Mouse (Mus musculus): ENCODE results near the gene Rps6ka1.

DNA sequence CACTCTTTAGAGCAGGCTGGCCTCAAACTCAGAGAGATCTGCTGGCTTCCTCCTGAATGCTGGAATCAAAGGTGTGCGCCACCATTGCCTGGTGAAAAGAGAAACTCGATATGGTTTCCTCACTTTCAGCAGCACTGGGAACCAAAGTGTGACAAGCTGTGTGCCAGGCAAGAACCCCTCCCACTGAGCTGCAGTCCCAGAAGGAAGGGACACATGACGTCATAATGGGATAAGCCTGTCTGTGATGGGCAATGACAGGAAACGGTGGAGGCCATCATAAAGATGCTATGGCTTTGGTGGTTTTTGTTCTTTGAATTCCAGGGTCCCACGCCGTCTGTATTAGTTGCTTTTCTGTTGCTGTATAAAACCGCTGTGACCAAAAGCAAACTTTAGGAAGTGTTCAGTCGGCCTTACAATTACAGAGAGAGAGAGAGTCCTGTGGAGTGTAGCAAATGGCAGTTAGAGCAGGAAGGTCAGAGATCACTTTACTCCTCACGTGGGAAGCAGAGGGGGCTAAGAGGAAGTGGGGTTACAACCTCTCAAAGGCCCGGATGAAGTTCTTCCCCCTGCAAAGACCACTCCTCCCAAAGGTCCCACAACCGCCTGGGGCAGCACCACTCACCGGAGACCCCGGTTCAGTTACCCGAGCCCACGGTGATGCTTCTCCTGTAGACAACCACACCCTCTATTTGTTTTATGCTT, 41.1 kb upstream of the Rps6ka1 start:
- TF ChIP-seq POLR2A (IDR thresholded peaks at IDR 0.05; ENCODE audit: low read depth, low read length) (no peak), CTCF (IDR thresholded peaks at IDR 0.05; ENCODE audit: borderline replicate concordance, insufficient read depth, low read length) (no peak)
